Mouse (Mus musculus) myocyte (in vitro differentiated cells): ENCODE data around the gene Sfrp5.

Source experiments
- CEBPB ChIP-seq: IDR thresholded peaks from 2 replicates; pipeline ENCODE4 v1.6.1; 2011; ENCODE audit warnings: mild to moderate bottlenecking, moderate library complexity; ENCODE audit not compliant: poor library complexity, insufficient read depth, severe bottlenecking
- E2F4 ChIP-seq: IDR thresholded peaks from one replicate; pipeline ENCODE4 v1.6.1; 2011; ENCODE audit warnings: mild to moderate bottlenecking, control low read depth, moderate library complexity; ENCODE audit not compliant: insufficient read depth
- MAX ChIP-seq: IDR thresholded peaks from one replicate; pipeline ENCODE4 v1.6.1; 2011; ENCODE audit warnings: low read depth, mild to moderate bottlenecking, control low read depth
- MYOD1 ChIP-seq, 3 experiments: IDR thresholded peaks; one replicate each; pipeline ENCODE4 v1.6.1; 2011; ENCODE audit warnings: control low read depth in 2 of 3, low read depth in 2 of 3, mild to moderate bottlenecking in 2 of 3, moderate library complexity in 1 of 3; ENCODE audit not compliant: insufficient read length in 2 of 3, control insufficient read depth in 1 of 3
- POLR2A ChIP-seq: IDR thresholded peaks from one replicate; pipeline ENCODE4 v1.6.1; 2011; ENCODE audit warnings: low read depth, mild to moderate bottlenecking, control low read depth, moderate library complexity; ENCODE audit not compliant: insufficient read length
- POLR2AphosphoS2 ChIP-seq: IDR thresholded peaks from one replicate; pipeline ENCODE4 v1.6.1; 2011; ENCODE audit warnings: low read depth, control low read depth; ENCODE audit not compliant: insufficient read length
- REST ChIP-seq: IDR thresholded peaks from one replicate; pipeline ENCODE4 v1.6.1; 2011; ENCODE audit warnings: mild to moderate bottlenecking, control low read depth, moderate library complexity; ENCODE audit not compliant: insufficient read depth, insufficient read length
- SRF ChIP-seq: IDR thresholded peaks from one replicate; pipeline ENCODE4 v1.6.1; 2011; ENCODE audit warnings: low read depth; ENCODE audit not compliant: control insufficient read depth, insufficient read length
- TCF12 ChIP-seq: IDR thresholded peaks from one replicate; pipeline ENCODE4 v1.6.1; 2011; ENCODE audit warnings: mild to moderate bottlenecking, control low read depth; ENCODE audit not compliant: poor library complexity, insufficient read depth, severe bottlenecking
- USF1 ChIP-seq: IDR thresholded peaks from one replicate; pipeline ENCODE4 v1.6.1; 2011; ENCODE audit warnings: low read depth, mild to moderate bottlenecking, control low read depth, moderate library complexity

DNA sequence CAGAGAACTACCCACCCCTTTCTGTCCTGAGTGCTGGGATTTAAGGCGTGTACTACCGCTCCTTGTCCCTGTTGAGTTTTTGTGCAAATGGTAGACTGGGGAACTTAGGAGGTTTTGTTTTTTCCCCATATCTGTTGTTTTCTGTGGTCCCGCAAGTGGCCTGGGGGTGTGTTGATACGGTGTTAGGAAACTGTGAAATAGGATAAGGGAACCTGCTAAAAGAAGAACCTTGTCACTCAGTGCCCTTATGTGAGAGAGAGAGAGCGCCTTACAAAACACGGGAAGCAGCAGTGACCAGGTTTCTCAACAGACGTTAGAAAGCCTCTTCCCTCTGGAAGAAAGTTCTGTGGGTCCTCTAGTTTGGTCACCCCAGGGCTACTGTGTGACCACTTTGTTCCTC is 25.2 kb downstream of the Sfrp5 start:
- TF ChIP-seq POLR2A (no peak), MAX (no peak), POLR2AphosphoS2 (no peak), USF1 (no peak), E2F4 (no peak), REST (no peak), MYOD1 (IDR thresholded peaks at IDR 0.05; ENCODE audit: control insufficient read depth in 1 of 3, insufficient read length in 2 of 3, low read depth in 2 of 3) (no peak), SRF (no peak), TCF12 (no peak), CEBPB (no peak)
